Mouse (Mus musculus) gastrocnemius, adult 8-10 months (tissue): ENCODE measurements around the gene Cbwd1. TPM values are rescaled to one million over a fixed set of nuclear protein-coding genes. Genes with fewer than 3 reads are reported as not detected.

Experiments used
- DNase-seq, 2 experiments: peaks; one replicate each; pipeline ENCODE4 v3.0.0; 2022; ENCODE audit warnings: low spot score in 2 of 2
- total RNA-seq, 4 experiments: library from RNA; stranded (reverse); gene quantifications; 2 replicates each; pipeline ENCODE4 v1.2.4; 2022

The Cbwd1 gene
- total RNA-seq, result 10 to 100 TPM; 15.6 to 17.3 (median 16.3) TPM

DNA sequence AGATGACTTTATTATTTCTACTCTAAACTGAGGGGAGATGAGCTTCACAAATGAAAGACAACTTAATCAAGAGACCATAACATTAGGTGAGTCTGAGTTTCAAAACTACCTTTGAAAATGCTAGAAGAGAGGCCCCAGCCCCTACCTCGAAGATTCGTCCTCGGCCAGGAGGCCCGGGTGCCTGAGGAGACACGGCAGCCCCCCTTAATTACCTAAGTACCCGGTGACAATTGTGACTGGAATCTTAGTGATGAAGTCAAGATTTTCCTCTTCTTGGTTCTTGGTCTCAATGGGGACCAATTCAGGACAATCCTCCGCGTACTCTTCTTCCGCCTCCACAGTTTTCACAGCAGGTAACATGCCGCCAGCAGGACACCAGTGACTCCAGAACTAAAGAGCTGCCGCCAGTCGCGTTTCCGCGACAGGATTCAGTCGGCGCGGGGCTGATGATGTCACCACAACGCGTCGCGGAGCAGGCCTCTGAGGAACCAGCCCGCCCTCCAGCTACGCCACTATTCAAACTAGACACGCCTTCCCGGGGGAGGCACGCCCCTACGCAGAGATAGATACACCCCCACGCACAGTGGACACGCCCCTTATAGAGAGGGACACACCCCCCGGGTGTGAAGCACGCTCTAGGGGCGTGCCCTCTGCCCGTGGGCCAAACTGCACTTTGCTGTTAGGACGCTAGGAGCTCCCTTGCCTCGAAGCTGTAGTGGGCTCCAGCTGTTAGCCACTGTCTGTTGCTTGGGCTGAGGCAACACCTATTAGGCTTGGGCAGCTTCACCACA, at the start of gene Cbwd1:
Cbwd1 (minus strand) TSS at position 439 of the 791 bp plus-strand sequence.
- peak; percentile 97 for DNase-seq

DNA sequence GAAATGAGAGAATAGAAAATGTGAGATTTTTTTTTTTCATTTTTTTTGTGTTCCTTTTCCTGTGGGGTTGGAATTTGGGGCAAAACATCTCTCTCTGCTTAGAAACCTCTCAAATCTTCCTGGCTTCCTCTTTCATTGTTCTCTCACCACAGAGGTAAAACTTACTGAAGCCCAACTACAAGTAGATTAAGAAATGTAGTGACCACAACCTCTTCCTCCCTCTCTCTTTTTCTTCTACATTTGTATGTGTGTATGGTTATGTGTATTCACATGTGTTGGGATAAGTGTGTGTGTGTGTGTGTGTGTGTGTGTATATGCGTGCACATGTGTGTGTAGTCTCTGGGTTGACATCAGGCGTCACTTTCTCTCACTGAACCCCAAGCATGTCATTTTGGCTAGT, 47.1 kb upstream of the Cbwd1 start:
- no peak for DNase-seq

DNA sequence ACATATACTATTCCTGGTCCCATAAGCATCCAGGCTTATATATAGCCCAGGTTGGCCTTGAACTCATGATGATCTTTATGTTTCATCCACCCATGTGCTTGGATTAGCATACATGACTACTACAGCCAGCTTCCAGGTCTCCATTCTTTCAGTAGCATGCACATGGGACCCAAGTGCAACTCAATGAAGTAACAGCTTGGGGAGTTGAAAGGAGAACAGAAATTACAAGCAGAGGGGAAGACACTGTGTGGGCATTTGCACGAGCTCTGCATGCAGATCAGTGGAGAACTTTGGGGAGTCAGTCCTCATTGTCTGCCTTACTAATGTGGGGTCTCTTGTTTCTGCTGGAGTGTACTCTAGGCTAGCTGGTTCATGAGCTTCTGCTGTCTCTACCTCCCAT, 45.3 kb upstream of the Cbwd1 start:
- DNase-seq, result no peak

DNA sequence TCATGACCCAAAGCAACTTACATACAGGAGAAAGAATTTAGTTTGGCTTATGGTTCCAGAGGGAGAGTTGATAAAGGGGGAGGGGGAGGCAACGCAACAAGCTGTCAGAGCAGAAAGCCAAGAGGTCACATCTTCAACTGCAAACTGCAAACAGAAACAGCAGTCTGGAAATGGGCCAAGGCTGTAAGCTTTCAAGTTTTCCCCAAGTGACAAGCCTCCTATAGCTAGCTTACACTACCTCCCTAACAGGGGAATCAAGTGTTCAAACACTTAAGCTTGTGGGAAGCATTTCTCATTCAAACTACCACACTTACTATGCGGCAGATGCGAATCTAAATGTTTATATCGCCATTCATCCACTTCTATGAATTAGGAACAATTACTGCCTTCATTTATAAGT, 42.4 kb upstream of the Cbwd1 start:
- DNase-seq, result no peak

DNA sequence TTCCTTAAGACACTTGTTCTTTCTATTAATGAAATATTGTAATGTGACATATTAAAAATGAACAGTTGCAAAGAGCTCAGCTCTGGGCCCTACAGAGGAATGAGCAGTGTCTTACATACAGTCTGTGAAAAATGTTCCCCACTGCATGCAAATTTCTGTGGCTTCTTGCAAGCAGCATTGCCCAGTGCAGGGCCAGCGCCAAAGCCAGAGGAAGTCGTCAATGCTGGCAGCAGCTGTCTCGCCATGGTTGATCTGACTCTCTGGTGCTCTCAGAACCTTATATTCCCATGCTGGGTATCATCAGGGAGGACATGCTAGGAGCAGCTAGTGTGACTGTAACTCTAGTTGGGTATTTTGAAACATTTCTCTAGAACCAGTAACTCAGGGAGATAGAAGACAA, 41.4 kb upstream of the Cbwd1 start:
- no peak for DNase-seq

DNA sequence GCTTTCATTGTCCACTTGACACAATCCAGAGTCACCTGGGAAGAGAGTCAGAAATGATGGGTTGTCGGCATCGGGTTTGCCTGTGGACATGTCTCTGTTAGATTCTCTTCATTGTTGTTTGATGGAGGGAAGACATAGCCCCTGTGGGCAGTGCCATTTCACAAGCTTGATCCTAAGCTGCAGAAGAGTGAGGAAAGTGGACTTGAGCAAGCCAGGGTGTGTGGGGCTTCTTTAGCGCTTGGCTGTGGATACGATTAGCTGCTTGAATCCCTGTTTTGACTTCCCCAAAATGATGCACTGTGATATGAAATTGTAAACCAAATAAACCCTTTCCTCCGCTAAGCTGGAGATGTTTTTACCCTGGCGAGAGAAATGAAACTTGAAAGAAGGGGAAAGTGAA, 40.6 kb upstream of the Cbwd1 start:
- no peak for DNase-seq

DNA sequence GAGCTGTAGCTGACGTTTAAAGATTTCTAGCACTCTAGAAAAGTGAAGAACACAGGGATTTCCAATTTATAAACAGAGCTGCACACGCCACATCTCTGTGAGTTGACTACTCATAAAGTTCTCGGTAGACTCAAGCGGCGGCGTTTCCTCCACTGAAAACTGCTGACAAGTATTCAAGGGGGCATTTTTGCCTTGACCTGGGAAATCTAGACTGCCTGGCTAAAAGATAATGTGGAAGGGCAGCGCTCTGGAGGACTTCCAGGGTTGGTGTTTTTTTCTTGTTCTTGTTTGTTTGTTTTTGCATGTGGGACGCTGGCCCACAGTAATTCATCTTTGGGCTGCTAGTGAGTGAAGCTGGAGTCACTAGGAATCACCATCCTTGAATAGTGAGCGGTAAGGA, 38.7 kb upstream of the Cbwd1 start:
- DNase-seq, result no peak

DNA sequence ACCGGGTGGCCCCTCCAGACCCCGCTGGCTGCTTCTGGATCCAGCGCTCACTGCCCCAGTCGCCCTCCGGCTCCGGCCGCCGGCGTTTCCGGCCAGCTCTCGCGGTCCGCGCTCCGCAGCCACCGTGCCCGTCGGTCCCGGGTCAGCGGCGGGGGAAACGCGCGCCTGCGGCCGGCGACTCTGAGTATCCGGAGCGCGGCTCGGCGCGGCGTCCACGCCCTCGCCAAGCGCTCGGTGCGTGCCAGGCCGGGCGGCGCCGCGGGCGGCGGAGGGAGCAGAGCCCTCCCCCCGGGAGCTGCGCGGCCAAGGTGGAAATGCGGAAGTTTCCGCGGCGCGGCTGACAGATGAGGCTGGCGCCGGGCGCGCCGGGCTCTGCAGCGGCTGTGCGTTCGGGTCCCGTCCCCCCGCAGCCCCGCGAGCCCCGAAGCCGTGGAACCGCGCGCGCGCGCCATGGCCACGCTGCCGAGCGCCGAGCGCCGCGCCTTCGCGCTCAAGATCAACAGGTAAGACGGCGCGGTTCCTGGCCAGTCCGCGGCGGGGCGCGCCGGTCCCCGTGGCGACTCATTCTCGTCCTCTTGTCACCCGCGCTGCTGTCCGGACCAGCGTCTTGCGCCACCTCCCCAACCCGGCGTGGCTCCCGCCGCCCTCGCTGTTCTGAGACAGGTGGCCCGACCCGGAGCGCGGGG, 37.9 kb upstream of the Cbwd1 start, which contains the start of gene Dock8:
Dock8 (plus strand) TSS at position 334 of the 686 bp plus-strand sequence.
- DNase-seq, result peak; percentile 24 to 47

DNA sequence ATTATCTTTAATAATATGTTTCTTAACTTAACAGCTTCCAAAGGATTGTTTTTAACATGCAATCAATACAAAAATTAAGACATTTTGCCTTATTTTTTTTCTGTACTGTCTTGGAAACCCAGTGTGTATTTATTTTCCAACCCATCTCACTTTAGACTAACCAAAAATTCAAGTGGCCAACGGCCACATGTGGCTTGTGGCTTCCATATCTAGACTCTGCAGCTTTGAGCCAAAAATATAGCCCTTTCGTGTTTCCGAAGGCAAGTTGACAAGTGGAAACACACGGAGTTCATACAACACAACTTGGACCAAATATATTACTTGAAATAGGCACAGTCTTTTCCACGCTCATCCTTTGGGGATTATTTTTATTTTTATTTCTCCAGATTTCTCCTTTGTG, 37.2 kb upstream of the Cbwd1 start:
- DNase-seq, result no peak

DNA sequence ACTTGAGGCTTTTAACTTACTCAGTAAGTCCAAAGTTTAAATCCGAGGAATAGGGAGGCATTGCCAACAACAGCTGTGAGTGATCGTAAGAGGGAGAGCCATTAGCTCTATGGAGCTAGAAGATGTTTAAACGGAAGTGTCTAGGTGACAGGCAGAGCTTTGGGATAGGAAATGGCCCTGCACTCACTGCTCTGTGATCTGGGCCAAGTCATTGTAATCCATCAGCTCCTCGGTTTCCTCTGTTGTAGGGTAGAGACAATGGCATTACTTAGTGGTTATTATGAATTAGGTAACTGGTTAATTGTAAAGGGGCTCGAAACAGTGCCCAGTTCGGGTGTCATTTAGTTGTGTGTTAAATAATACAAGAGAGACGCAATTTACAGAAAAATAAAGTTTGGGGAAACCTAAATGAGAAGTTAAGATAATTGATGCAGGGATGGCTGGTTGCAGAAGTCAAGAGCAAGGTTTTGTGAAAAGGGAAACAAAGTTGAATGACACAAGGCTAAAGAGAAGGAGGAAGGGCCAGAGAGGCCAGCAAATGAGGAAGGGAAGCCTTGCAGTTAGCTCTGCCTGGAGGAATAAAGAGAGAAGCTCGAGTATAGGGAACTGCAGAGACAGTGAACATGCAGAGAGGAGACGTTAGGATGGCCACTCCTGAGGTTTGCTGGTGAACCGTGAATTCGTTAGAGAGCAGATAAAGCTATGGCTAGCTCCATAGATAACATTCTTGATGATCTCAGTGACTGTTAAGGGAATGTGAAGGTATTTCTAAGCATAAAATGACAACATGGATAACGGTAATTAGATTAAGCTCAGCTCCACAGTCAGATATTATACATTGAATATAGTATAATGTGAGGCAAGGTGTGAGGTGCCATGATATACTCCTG, 35.6 kb upstream of the Cbwd1 start:
- no peak for DNase-seq

DNA sequence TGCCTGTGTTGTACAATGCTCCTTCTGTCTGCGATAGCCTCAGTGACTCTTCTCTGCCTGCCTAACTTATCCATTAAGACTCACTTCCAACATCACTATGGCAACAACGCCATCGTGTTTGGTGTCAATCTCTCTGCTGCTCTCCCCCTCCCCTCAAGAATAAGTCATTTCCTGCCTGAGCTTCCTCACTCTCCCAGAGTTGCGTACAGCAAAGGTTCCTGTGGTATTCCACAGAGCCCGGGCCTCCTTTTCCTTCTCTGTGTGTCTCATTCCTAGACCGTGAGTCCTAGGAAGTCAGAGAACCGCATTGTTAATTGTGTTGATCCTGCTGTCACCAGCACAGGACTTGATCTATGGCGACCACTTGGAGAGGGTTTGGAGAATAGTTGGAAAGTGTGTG, 33.5 kb upstream of the Cbwd1 start:
- DNase-seq, result no peak

DNA sequence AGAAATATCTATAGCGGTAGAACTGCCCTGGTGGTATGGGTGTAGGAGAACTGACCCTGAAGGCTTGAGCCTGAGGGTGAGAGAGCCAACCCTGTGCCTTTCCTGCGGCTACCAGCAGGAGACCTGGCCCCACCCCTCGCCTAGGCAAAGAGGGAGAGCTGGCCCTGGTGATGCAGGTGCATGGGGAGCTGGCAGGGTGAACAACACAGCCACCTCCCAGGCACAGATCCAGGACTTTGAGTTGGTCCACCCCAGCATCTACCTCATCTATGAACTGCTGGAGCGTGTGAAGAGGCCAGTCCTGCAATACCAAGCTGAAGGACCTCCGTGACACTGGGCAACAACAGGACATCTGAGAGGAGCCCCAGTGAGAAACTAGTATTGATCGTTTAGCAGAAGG, 32.1 kb upstream of the Cbwd1 start:
- no peak for DNase-seq

DNA sequence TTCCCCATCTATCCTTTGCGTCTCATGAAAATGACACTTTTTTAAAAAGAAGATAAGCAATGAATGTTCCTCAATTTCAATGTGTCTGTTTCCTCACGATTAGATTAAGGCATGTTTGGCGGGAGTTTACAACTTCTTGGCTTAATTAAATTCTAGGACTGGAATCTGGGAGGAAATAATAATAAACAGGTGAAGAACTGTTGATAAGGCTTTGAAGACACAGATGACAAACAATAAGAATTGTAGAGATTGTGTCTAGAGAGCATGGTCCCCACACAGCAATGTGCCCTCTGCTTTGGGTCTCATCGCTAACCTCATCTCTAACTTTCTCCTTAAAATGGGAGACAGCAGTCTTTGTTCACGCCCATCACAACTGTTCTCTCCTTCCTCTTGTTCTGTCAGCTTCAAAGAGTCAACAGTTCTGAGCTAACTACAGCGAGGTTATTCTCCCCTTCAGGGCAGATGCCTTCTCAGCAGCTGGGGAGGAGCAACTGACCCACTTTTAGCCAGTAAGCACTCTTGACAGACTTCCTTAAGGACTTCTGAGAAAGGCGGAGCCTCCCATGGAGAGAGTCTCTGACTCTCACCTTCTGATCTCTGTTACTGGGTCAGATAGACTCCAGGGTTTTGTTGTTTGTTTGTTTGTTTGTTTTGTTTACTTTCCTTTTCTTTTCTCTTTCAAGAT, 28.9 kb upstream of the Cbwd1 start:
- DNase-seq, result no peak

DNA sequence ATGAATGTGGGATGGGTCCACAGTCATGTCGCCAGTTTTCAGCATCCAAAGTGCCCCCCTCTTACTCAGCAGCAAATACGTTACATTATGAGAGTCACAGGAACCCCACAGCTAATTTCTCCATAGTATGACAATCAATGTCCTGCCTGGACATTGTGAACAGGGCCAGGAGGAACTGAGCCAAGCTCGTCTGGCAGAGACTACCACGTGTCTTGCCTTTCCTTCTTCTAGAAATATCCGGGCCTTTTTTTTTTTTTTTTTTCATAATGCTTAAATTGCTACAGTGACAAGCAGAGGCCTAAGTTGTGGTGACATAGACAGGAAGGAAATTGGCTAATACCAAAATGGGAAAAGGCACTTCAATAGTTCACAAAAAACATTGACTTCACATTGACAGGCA, 27.4 kb upstream of the Cbwd1 start:
- no peak for DNase-seq

DNA sequence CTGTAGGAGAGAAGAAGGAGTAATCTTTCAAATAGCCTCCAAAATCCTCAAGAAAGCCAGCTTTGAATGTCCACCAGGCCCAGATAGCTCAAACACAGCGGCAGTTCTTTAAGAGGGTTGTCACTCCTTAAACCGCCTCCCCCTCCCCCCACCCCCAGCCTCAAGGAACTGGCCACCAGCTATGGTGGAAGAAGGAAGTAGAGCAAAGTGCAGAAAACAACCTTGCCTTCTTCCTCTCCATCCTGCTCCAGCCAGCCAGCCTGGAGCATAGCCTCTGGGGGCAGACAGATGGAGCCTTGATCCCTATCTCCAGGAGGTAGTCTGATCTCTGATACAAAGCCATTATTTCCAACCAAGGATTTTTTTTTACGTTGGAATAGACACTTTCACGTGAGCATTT, 25.9 kb upstream of the Cbwd1 start:
- DNase-seq, result no peak

DNA sequence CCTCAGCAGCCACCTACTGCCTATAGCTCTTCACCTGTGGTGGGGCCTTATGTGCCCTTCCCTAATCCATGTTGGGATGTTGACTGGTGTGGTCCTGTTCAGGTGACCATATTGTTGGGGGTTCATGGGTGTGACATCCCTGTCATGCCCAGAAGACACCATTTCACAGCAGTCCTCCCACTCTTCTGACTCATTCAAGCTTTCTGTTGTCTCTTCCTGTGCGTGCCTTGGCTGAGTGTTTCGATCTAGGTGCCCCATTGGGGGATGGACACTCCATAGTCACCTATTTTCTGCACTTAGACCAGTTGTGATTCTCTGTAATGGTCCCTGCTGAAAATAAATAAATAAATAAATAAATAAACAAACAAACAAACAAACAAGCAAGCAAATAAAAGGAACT, 23.6 kb upstream of the Cbwd1 start:
- no peak for DNase-seq

DNA sequence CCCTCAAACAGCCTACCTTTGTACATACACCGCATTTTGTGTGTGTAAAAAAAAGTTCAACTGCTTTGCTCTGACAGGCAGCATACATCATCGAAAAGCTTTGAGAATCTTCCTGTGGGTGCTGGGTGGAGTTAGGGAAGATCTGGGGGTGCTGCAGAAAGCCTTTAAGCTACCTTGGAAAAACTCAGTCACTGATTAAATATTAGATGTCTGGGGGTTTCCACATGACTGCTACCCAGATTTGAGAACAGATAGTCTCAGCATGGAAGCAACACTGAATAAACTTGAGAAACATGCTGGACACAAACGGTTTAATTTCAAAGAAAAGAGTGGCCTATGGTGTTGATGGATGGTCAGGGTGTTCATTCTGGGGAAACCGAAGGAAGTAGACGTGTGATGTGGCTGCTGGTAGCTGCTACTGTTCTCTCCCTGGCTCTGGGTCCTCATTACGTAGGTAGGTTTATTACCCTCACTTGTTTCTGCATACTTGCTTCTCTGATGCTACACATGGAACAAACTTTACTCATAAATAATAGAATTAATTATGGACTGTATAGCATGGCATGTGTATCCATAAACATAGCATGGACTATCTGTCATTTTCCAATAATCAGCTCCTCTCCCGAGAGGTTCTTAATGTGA, 22.6 kb upstream of the Cbwd1 start:
- DNase-seq, result no peak

DNA sequence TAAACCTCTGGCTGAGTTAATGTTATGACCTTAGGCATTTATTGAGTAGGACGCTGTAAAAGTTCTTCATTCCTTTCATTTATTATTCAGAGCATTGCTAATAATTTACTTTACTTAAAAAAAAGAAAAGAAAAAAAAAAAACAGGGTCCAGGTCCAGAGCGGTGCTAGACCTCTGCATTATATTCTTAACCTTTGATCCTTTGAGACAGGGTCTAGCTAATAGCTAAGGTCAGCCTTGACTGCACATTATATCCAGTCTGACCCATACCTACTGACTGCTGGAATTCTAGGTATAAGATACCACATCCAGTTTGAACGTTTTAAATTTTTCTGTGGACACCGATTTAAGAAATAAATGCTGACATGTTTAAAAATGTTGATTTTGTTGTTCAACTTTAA, 21.6 kb upstream of the Cbwd1 start:
- DNase-seq, result no peak

DNA sequence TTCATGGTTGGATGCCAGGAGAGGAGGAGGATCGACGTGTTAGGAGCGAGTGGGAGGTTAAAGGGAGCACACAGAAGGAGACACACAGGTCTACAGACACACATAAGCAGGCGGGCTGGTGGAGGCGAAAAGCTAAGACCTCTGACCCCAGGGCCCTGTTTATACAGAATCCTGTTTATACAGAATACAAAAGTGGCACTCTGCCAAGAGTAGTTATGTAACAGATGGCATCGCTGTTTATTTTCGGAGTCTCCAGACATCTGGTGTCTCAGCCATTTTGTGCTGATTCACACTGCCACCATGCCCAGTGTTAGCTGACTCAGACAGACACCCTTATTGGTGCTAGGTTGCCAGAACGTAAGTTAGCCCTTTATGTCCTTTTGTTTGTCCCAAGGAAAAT, 19.9 kb upstream of the Cbwd1 start:
- DNase-seq, result no peak

DNA sequence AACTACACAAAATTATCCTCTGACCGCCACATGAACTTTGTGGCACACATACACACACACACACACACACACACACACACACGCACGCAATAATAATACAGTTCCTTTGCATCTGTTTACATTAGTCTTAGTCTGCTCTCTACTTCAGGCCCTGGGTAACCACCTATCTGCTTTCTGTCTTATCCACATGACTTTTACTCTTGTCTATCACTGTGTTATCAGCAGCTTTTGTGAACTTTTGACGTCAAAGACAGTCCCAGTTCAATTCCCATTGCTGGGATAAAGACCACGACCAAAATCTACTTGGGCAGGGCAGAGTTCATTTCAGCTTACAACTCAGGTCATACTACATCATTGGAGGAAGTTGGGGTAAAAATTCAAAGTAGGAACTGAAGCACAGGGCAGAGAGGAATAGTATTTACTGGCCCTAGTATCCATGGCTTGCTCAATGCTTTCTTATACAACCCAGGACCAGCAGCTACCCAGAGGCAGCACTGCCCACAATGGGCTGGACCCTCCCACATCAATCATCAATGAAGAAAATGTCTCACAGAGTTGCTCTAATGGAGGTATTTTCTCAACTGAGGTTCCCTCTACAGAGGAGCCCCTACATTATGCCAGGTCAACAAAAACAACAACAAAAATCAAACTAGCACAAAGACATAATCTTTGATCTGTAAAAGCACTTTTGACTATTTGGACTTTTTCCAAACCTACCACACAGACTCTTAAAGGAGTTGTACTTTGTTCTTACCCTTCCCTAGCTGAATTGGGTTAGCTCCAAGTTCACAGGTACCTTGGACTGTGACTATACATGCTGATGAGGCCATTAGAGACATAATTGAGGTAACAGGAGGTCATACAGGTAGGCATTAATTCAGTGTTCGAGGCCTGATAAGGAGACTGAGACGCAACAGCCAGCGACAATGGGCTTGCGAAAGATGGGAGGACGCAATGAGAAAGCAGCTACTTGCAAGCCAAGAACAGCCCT, 17.7 kb upstream of the Cbwd1 start:
- no peak for DNase-seq
